Mouse (Mus musculus) MEL (cell line): Measurements from ENCODE around the gene Tdo2.

Source experiments
- CTCF ChIP-seq, 3 experiments: IDR thresholded peaks in 2 of 3; conservative IDR thresholded peaks in 1 of 3; 2 replicates each; pipeline ENCODE4 v1.5.1; 2011 to 2012; ENCODE audit warnings: low read length in 3 of 3, low read depth in 2 of 3, mild to moderate bottlenecking in 2 of 3, improper control_type of control experiment in 1 of 3, inconsistent platforms in 1 of 3, mixed read lengths in 1 of 3, moderate library complexity in 1 of 3; ENCODE audit not compliant: control insufficient read depth in 1 of 3, insufficient read depth in 1 of 3, poor library complexity in 1 of 3, severe bottlenecking in 1 of 3
- EP300 ChIP-seq, 2 experiments: IDR thresholded peaks; 2 replicates each; pipeline ENCODE4 v1.6.1; 2011; ENCODE audit warnings: improper control_type of control experiment in 2 of 2, low read length in 2 of 2, low read depth in 1 of 2, mild to moderate bottlenecking in 1 of 2
- MXI1 ChIP-seq: IDR thresholded peaks from 2 replicates; pipeline ENCODE4 v1.6.1; 2011; ENCODE audit warnings: mild to moderate bottlenecking, low read depth, low read length, improper control_type of control experiment
- POLR2A ChIP-seq, 2 experiments: IDR thresholded peaks; 2 replicates each; pipeline ENCODE4 v1.6.1; 2011 to 2012; ENCODE audit warnings: low read length in 2 of 2, mild to moderate bottlenecking in 2 of 2, control low read depth in 1 of 2, improper control_type of control experiment in 1 of 2, low read depth in 1 of 2, moderate library complexity in 1 of 2; ENCODE audit not compliant: control insufficient read depth in 1 of 2, insufficient read depth in 1 of 2, poor library complexity in 1 of 2

- no peak for TF ChIP-seq CTCF (IDR thresholded peaks at IDR 0.05 in 2 of 3, conservative IDR thresholded peaks at IDR 0.05 in 1 of 3; ENCODE audit: control insufficient read depth in 1 of 3, insufficient read depth in 1 of 3, low read depth in 2 of 3, low read length in 3 of 3, poor library complexity in 1 of 3, severe bottlenecking in 1 of 3)
- no peak for TF ChIP-seq EP300 (IDR thresholded peaks at IDR 0.05; ENCODE audit: low read depth in 1 of 2, low read length in 2 of 2)
- TF ChIP-seq MXI1 = no peak
- TF ChIP-seq POLR2A (IDR thresholded peaks at IDR 0.05; ENCODE audit: control insufficient read depth in 1 of 2, insufficient read depth in 1 of 2, low read depth in 1 of 2, low read length in 2 of 2, poor library complexity in 1 of 2) = no peak
These were observed 18.5 kb downstream of the Tdo2 start for GRCm38 (mm10) chr3:81957484-81957883.
